Mouse (Mus musculus) hindbrain, embryonic 13.5 days (tissue): ENCODE results near the gene Cadps. TPM values are rescaled to one million over a fixed set of nuclear protein-coding genes. Genes with fewer than 3 reads are reported as not detected.

ENCODE experiments used
- ATAC-seq: fragments of 200-750 bp; cut with Nextera tagmentation; 2 replicates; pipeline ENCODE4 v1.8.0; 2017; ENCODE audit warnings: moderate TSS enrichment; ENCODE audit not compliant: low FRiP score
- H3K27ac ChIP-seq: fragments of 300-500 bp; sonication (generic); 2 replicates; pipeline ENCODE4 v1.5.1; 2015; ENCODE audit warnings: inconsistent platforms, mild to moderate bottlenecking, moderate library complexity
- H3K27me3 ChIP-seq: fragments of 300-500 bp; sonication (generic); 2 replicates; pipeline ENCODE4 v1.6.1; 2015; ENCODE audit warnings: mild to moderate bottlenecking, inconsistent platforms
- H3K36me3 ChIP-seq: fragments of 300-500 bp; sonication (generic); 2 replicates; pipeline ENCODE4 v1.6.1; 2015; ENCODE audit warnings: mild to moderate bottlenecking, inconsistent platforms
- H3K4me1 ChIP-seq: fragments of 300-500 bp; sonication (generic); replicated peaks from 2 replicates; pipeline ENCODE4 v1.6.1; 2015; ENCODE audit warnings: inconsistent platforms
- H3K4me2 ChIP-seq: fragments of 300-500 bp; sonication (generic); 2 replicates; pipeline ENCODE4 v1.6.1; 2015; ENCODE audit warnings: inconsistent platforms, mild to moderate bottlenecking, moderate library complexity
- H3K4me3 ChIP-seq: fragments of 300-500 bp; sonication (generic); 2 replicates; pipeline ENCODE4 v1.5.1; 2015; ENCODE audit warnings: mild to moderate bottlenecking, inconsistent platforms
- H3K9ac ChIP-seq: fragments of 300-500 bp; sonication (generic); 2 replicates; pipeline ENCODE4 v1.6.1; 2015; ENCODE audit warnings: mild to moderate bottlenecking, inconsistent platforms
- H3K9me3 ChIP-seq: fragments of 300-500 bp; sonication (generic); 2 replicates; pipeline ENCODE4 v1.6.1; 2016; ENCODE audit warnings: inconsistent platforms
- WGBS: fragments of 180-500 bp; shearing (Covaris S2); methylation state at CpG from one replicate; pipeline ENCODE4 v1.1.7; 2015; 5-methylcytosine and 5-hydroxymethylcytosine counted together
- polyA plus RNA-seq: library from polyadenylated mRNA; unstranded; fragments of >200 nt; fragmentation: Nextera tagmentation; extraction: Ambion mirVana; gene quantifications from 2 replicates; pipeline ENCODE4 v1.2.1, GENCODE M21; 2015

Gene Cadps
- polyA plus RNA-seq, result 33.9 and 34.4 TPM in 2 replicates

GRCm38 (mm10) chr14:12822491-12823219 is at the start of gene Cadps:
TSS of gene Cadps (minus strand) at chr14:12823079.
- peak within 1 kb of the TSS; percentile 100 for H3K27ac ChIP-seq
- peaks cover 31% of the 10 kb centered on the region for H3K4me1 ChIP-seq
- H3K4me2 ChIP-seq, result peak within 1 kb of the TSS; percentile 74
- H3K36me3 ChIP-seq, result no peaks in the 10 kb centered on the region
- H3K9me3 ChIP-seq, result no peaks in the 10 kb centered on the region
- under 1% methylated on average over 60 of the region's 71 CpGs for WGBS
- peak; percentile 81 for ATAC-seq
- peak within 1 kb of the TSS; percentile 99 for H3K9ac ChIP-seq
- H3K4me3 ChIP-seq, result peak within 1 kb of the TSS; percentile 92
- H3K27me3 ChIP-seq, result no peaks in the 10 kb centered on the region

GRCm38 (mm10) chr14:12869605-12870004 is 46.7 kb upstream of the Cadps start:
- ATAC-seq, result no peak
- no peak overlapping the region for H3K4me2 ChIP-seq
- H3K4me3 ChIP-seq, result no peak overlapping the region
- 92% methylated on average over 1 of the region's 1 CpGs for WGBS
- H3K9ac ChIP-seq, result no peak overlapping the region
- H3K27me3 ChIP-seq, result no peaks in the 10 kb centered on the region
- no peaks in the 10 kb centered on the region for H3K36me3 ChIP-seq
- no peaks in the 10 kb centered on the region for H3K9me3 ChIP-seq
- H3K4me1 ChIP-seq, result no peaks in the 10 kb centered on the region
- H3K27ac ChIP-seq, result no peak overlapping the region

- WGBS, result 74% methylated on average over 2 of the region's 2 CpGs
Observed at GRCm38 (mm10) chr14:12865258-12865657, 42.4 kb upstream of the Cadps start.

GRCm38 (mm10) chr14:12843860-12844259 is 21.0 kb upstream of the Cadps start:
- H3K4me1 ChIP-seq, result no peaks in the 10 kb centered on the region
- ATAC-seq, result no peak

More at GRCm38 (mm10) chr14:12865258-12865657, 42.4 kb upstream of the Cadps start:
- H3K4me3 ChIP-seq, result no peak overlapping the region
- no peak overlapping the region for H3K4me2 ChIP-seq
- no peaks in the 10 kb centered on the region for H3K4me1 ChIP-seq
- no peaks in the 10 kb centered on the region for H3K27me3 ChIP-seq
- H3K9me3 ChIP-seq, result no peaks in the 10 kb centered on the region
- H3K36me3 ChIP-seq, result no peaks in the 10 kb centered on the region
- ATAC-seq, result no peak
- no peak overlapping the region for H3K27ac ChIP-seq
- H3K9ac ChIP-seq, result no peak overlapping the region

GRCm38 (mm10) chr14:12839471-12839870 is 16.6 kb upstream of the Cadps start:
- no peaks in the 10 kb centered on the region for H3K27me3 ChIP-seq
- no peaks in the 10 kb centered on the region for H3K9me3 ChIP-seq
- no peak overlapping the region for H3K4me3 ChIP-seq
- H3K4me2 ChIP-seq, result no peak overlapping the region
- H3K36me3 ChIP-seq, result no peaks in the 10 kb centered on the region
- H3K9ac ChIP-seq, result no peak overlapping the region
- WGBS, result 82% methylated on average over 1 of the region's 1 CpGs
- H3K27ac ChIP-seq, result no peak overlapping the region
- ATAC-seq, result no peak
- no peaks in the 10 kb centered on the region for H3K4me1 ChIP-seq

More at GRCm38 (mm10) chr14:12843860-12844259, 21.0 kb upstream of the Cadps start:
- H3K27ac ChIP-seq, result no peak overlapping the region
- H3K9ac ChIP-seq, result no peak overlapping the region
- no peak overlapping the region for H3K4me3 ChIP-seq
- H3K4me2 ChIP-seq, result no peak overlapping the region
- H3K27me3 ChIP-seq, result no peaks in the 10 kb centered on the region
- H3K36me3 ChIP-seq, result no peaks in the 10 kb centered on the region
- no peaks in the 10 kb centered on the region for H3K9me3 ChIP-seq

- no peaks in the 10 kb centered on the region for H3K9me3 ChIP-seq
- H3K27me3 ChIP-seq, result no peaks in the 10 kb centered on the region
- no peaks in the 10 kb centered on the region for H3K36me3 ChIP-seq
- H3K4me2 ChIP-seq, result no peak overlapping the region
- no peak overlapping the region for H3K4me3 ChIP-seq
- no peak for ATAC-seq
- no peaks in the 10 kb centered on the region for H3K4me1 ChIP-seq
- H3K27ac ChIP-seq, result no peak overlapping the region
- H3K9ac ChIP-seq, result no peak overlapping the region
Observed at GRCm38 (mm10) chr14:12838949-12839348, 16.1 kb upstream of the Cadps start.

- no peak overlapping the region for H3K4me3 ChIP-seq
- H3K9me3 ChIP-seq, result no peaks in the 10 kb centered on the region
- H3K4me2 ChIP-seq, result no peak overlapping the region
- no peaks in the 10 kb centered on the region for H3K4me1 ChIP-seq
- no peak overlapping the region for H3K27ac ChIP-seq
- H3K27me3 ChIP-seq, result no peaks in the 10 kb centered on the region
- no peak overlapping the region for H3K9ac ChIP-seq
- no peak for ATAC-seq
- H3K36me3 ChIP-seq, result no peaks in the 10 kb centered on the region
Observed at GRCm38 (mm10) chr14:12838323-12838722, 15.4 kb upstream of the Cadps start.

- Histone ChIP-seq H3K27me3 (no peaks in the 10 kb centered on the region), H3K9ac (no peak overlapping the region), H3K4me1 (no peaks in the 10 kb centered on the region), H3K36me3 (no peaks in the 10 kb centered on the region), H3K27ac (no peak overlapping the region), H3K4me3 (no peak overlapping the region), H3K4me2 (no peak overlapping the region), H3K9me3 (no peaks in the 10 kb centered on the region)
- WGBS, result 12% methylated on average over 1 of the region's 1 CpGs
- ATAC-seq, result no peak
Observed at GRCm38 (mm10) chr14:12837902-12838301, 15.0 kb upstream of the Cadps start.

- H3K27ac ChIP-seq, result peak overlapping the region; percentile 100; the same call in 1 of the 2 replicates
- H3K9ac ChIP-seq, result no peak overlapping the region
- peak overlapping the region; percentile 92 for H3K4me3 ChIP-seq
- H3K9me3 ChIP-seq, result no peaks in the 10 kb centered on the region
- no peak for ATAC-seq
- H3K36me3 ChIP-seq, result no peaks in the 10 kb centered on the region
- H3K4me1 ChIP-seq, result peaks cover 25% of the 10 kb centered on the region
- no peaks in the 10 kb centered on the region for H3K27me3 ChIP-seq
- WGBS, result 21% methylated on average over 6 of the region's 6 CpGs
- H3K4me2 ChIP-seq, result peak overlapping the region; percentile 74
Observed at GRCm38 (mm10) chr14:12823781-12824180, 902 bp upstream of the Cadps start.

- WGBS, result under 1% methylated on average over 56 of the region's 58 CpGs
- Histone ChIP-seq H3K4me2 (peak overlapping the region; percentile 74), H3K27ac (peak overlapping the region; percentile 100), H3K27me3 (no peaks in the 10 kb centered on the region), H3K4me1 (peaks cover 37% of the 10 kb centered on the region), H3K4me3 (peak overlapping the region; percentile 92), H3K9me3 (no peaks in the 10 kb centered on the region), H3K9ac (peak overlapping the region; percentile 99), H3K36me3 (no peaks in the 10 kb centered on the region)
- ATAC-seq, result peak; percentile 82
Observed at GRCm38 (mm10) chr14:12821831-12822490, 918 bp downstream of the Cadps start.

GRCm38 (mm10) chr14:12821156-12821813 is 1.6 kb downstream of the Cadps start:
- H3K9ac ChIP-seq, result peak overlapping the region; percentile 99
- no peaks in the 10 kb centered on the region for H3K9me3 ChIP-seq
- no peaks in the 10 kb centered on the region for H3K27me3 ChIP-seq
- H3K27ac ChIP-seq, result peak overlapping the region; percentile 100
- H3K4me3 ChIP-seq, result peak overlapping the region; percentile 92
- no peaks in the 10 kb centered on the region for H3K36me3 ChIP-seq
- peaks cover 37% of the 10 kb centered on the region for H3K4me1 ChIP-seq
- ATAC-seq, result peak; percentile 41
- WGBS, result under 1% methylated on average over 12 of the region's 13 CpGs
- H3K4me2 ChIP-seq, result peak overlapping the region; percentile 74

GRCm38 (mm10) chr14:12820149-12820548 is 2.7 kb downstream of the Cadps start:
- Histone ChIP-seq H3K27ac (no peak overlapping the region), H3K4me3 (peak overlapping the region; percentile 92), H3K27me3 (no peaks in the 10 kb centered on the region), H3K4me1 (peaks cover 37% of the 10 kb centered on the region), H3K9me3 (no peaks in the 10 kb centered on the region), H3K9ac (peak overlapping the region; percentile 16; the same call in 1 of the 2 replicates), H3K36me3 (no peaks in the 10 kb centered on the region), H3K4me2 (peak overlapping the region; percentile 74)
- no peak for ATAC-seq
- 67% methylated on average over 1 of the region's 1 CpGs for WGBS
